Mouse (Mus musculus) T-cell, adult 2 months (primary cell): Measurements from ENCODE around the gene R3hdm4.

ENCODE experiments used
- DNase-seq: peaks from one replicate; pipeline ENCODE4 v3.0.0; 2022; ENCODE audit warnings: low spot score

Gene R3hdm4

DNA sequence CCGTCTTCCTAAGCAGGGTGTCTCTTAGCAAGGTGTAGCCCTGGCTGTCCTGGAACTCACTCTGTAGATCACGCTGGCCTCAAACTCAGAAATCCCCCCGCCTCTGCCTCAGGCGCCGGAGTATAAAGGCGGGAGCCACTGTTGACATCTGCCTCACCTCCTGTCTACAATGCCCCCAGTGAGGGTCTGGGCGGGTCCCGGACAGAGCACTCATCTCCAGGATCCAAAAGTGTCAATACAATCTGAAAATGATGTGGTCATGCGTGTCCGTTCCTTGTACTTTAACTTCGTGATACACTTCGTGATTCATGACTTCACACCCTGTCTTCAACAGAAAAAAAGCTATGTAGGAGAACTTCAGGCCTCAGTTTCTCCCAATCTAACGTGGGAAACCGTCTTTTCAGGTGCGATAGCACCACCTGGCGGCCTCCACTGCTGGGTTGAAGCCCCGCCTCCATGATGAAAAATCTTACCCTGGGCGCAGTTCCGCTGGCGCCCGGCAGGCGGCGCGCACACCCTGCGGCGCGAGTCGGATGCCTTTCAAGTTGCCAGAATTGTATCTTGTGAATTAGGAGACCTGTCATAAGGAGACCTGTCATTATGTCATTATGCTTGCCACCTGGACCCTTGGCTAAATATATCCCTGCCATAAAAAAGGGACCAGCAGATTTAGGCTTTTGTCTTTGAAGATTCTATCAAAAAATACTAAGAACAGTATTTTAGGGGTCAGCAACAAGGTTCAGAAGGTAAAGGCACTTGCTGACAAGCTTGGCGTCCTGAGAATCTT lies 4.2 kb upstream of the R3hdm4 start:
- DNase-seq = peak; percentile 91

DNA sequence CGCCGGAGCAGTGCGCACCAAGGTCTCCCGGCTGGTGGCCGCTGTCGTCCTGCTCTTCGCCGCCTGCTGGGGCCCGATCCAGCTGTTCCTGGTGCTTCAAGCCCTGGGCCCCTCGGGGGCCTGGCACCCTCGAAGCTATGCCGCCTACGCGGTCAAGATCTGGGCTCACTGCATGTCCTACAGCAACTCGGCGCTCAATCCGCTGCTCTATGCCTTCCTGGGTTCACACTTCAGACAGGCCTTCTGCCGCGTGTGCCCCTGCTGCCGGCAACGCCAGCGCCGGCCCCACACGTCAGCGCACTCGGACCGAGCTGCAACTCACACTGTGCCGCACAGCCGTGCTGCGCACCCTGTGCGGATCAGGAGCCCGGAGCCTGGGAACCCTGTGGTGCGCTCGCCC lies 564 bp upstream of the R3hdm4 start:
- no peak for DNase-seq

DNA sequence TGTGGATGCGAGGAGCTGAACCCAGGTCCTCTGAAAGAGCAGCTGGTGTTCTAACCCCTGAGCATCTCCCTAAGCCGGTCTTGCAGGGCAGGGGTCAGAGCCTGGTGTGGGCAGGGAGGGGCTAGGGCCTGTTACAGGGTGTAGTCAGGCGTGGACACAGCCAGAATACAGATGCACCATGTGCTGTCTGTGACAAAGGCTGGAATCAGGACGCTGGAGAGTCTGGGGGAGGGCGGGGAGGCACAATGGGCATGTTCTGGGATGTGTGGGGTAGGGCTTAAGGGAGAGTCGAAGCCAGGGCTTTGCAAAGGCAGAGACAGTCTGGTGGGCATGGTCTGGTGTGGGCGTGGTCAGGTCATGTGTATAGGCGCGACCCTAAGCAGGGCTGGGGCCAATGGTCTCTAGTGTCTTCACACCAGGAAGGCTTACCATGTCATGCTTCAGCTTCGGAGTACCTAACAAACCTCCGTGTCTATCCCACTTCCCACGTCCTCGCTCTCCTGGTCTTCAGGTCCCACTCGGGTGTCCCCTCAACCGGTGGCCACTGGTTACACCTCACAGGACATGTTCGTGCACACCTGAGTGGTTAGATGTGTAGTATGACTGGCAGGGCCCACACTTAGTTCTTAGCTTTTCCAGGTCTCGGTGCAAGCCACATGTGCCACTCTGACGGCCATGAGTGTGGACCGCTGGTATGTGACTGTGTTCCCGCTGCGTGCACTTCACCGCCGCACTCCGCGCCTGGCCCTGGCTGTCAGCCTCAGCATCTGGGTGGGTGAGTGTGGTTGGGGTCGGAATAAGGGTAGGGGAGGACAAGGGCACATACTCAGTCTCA lies 735 bp downstream of the R3hdm4 start:
- DNase-seq = no peak

DNA sequence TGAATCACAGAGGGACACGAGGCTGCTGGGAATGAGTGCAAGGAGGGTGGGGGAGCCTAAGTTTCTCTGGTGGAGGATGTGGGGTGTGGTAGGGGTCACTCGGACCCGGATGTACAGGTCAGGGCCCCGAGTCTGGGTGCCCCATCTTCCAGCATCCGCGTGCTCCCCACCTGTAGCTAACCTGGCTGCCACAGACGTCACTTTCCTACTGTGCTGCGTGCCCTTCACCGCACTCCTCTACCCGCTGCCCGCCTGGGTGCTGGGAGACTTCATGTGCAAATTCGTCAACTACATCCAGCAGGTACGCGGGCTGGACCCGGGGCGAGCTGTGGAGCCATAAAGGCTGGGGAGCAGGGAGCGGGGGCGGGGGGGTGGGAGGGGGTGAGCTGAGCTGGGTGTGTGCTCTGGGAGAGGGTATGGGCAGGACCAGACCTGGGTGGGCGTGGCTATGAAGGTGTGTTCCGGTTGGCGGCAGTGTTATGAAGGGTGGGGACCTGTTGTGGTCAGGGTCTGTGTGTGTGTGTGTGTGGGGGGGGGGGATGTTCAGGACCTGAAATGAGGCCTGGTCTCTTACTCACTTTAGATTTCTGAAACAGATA lies 1.7 kb downstream of the R3hdm4 start:
- no peak for DNase-seq

DNA sequence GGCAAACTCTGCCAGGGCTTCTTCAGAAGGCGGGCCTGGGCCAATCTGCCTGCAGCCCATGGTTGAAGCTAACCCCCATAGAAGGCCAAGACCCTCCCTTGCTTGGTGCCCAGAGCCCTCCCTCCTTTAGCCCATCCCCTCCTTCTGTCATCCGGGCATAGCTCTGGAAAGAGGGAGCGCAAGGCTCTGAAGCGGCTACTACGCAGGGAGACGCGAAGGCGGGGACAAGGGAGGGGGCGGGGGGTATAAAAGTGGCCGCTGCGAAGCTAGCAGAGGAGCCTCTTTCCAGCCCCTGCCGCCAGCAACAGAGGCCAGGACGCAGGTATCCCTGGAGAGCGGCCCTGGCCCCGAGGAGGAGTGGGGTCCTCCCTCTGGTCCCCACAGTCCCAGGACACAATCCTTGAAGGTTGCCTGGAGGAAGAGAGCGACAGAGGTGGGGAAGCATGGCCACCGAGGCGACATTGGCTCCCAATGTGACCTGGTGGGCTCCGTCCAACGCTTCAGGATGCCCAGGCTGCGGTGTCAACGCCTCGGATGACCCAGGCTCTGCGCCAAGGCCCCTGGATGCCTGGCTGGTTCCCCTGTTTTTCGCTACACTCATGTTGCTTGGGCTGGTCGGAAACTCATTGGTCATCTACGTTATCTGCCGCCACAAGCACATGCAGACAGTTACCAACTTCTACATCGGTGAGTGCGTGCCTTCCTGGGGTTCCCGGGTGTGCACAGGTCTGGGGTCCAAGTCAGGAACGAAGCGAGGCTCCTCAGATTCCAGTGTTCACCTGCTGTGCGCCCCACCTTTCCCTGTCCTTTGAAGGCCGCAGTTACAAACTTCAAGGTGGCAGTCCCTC lies 2.6 kb downstream of the R3hdm4 start:
- DNase-seq = no peak

DNA sequence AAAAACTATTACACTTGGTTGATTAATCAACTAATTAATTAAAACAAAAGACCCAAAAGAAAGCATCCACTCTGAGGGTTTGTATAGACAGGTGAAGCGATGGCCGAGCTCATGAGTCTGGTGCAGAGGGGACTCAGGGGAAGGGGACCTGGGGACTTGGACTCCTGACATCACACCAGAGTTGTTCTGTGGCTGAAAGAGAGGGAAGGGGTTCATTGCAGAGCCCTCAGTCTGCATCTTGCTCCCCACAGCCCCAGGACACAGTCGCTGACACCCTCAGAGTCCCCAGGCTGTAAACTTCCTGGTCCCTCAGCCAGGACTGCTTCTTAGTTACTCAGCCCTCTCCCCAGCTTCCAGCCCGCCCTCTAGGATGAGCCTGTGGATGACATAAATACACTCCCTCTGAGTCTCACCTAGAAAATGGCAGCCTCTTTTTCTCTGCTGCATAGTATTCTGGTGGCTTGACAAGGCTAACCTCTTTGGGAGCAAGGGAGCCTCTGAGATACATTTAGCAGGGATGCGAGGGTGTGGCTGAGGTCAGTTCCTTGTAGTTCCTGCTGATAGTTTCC lies 3.4 kb downstream of the R3hdm4 start:
- no peak for DNase-seq

DNA sequence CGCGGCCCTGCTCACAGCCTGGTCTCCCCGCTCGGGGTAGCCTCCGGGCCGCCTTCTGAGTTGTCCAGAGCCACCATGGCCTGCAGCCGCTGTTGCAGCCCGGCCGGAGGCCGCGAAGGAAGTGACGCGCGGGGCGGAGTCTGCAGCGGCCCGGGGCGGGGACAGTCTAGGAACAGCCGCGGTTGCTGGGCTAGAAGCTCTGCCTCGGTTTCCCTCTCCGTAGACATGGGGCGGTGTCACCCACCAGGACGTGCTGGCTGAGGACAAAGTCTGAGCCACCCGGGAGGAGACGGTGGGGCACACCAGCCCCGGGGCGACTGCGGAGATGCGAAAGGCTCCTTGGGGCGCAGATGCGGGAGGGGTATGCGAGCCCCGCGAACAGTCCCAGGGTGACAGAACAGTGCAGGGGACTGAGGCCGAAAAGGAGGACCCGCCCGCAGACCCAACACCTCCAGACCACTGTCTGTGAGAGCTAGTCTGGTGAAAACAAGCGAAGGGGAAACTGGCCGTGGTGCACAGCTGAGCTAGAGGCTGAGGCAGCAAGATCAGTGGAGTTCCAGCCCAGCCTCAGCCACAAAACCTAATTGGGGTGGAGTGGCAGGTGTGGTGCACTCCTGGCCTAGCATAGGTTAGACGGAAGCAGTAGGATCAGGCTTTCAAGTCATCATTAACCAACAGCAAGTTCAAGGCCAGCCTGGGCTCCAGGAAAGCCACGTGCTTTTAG lies 4.0 kb downstream of the R3hdm4 start, which contains the start of gene Kiss1r:
Gene Kiss1r, plus strand, starts transcription at position 164 of the 724 bp plus-strand sequence.
- DNase-seq = peak; percentile 73

DNA sequence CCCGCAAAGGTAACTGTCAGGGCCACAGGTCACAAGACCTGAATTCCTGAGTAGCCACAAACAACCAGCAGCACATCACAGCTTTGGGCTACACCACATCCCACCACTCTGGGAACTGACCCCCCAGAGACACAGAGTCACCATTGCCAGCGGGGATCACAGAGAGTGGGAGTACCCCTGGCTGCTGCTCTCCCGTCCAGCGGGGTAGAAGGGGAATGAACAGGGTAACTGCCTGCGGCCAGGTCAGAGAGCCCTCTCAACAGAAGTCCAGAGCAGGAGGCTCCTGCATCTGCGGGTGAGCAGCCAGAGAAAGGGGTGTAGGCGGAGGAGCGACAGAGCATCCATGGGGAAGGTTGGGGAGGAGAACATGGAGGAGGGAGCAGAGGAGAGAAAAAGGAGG lies 4.9 kb downstream of the R3hdm4 start:
- no peak for DNase-seq

DNA sequence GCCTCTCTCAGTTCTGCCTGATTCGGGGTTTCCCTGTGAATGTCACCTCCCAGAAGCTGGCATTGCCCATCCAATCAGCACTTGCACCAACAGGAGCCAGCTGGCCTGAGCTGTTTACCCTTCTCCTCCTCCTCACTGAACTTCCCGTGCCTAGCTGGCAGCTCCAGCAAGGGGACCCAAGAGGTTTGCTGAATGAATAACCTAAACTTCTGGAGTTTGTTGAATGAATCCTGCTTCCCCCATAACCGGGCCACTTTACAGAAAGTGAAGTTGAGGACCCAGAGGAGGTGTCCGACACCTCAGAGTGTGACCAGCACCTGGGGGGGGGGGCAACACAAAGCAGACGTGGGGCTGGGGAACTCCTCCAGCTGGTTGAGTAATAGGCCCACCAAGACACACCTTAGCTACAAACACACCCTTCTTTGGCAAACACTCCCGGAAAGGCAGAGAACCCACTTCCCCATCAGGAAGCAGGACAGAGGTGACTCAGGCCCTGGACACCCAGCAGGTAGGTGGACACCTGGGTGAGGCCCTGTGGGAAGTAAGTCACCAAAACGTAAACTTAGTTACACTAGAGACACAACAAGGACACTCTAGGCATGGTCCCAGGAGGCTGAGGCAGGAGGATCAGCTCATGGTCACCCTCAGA lies 5.9 kb downstream of the R3hdm4 start:
- no peak for DNase-seq

DNA sequence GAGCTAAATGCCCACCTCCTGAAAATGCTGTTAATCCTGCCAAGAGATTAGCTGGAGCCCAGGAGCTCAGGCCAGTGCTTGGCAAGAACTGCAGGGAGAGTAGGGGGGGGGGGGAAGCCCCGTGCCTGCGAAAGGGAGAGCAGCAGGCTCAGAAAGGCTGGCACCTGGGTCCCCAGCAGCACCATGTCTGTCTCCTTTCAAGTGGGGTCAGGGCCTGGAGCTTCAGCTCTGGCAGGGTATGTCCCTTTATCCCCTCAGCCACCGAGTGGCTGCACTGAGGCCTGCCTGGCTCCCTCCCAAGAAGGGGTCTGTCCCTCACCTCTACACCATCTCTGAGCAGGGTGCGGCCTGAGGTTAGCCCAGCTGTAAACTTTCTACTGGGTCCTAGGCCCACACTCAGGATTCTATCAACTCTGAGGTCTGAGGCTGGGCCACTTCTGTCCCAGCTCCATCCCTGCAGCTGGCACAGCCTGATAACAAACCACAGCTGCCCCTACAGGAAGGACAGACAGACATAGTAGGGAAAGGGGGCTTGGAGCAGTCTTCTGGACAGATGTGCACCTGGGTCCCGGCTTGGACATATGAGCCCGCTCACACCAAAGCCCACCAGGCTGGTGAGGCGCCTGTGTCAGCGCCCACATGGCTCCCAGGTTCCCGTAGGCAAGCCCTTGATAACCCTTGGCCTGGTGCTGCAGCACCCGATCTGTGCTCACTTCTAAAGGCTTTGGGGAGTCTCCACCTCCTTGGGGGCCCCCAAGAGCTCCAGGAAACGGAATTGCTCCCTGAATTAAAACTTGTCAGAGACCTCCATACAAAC lies 6.7 kb downstream of the R3hdm4 start:
- no peak for DNase-seq

DNA sequence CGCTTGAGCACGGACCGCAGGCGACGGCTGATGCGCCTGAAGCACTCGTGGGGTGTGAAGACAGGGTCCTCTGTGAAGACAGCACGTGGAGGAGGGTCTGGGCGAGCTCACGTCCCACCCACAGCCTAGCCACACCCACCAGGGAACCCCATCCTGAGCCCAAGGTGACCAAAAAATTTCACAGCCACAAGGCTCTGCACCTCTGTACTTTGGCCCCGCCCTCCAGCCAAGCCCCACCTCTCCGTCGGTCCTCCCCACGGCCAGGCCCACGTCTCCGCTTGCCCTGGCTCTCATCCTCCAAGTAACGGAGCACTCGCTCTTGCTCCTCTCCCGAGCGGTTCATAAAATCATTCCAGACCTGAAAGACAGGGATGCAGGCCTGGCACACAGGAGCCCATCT lies 8.6 kb downstream of the R3hdm4 start:
- no peak for DNase-seq

DNA sequence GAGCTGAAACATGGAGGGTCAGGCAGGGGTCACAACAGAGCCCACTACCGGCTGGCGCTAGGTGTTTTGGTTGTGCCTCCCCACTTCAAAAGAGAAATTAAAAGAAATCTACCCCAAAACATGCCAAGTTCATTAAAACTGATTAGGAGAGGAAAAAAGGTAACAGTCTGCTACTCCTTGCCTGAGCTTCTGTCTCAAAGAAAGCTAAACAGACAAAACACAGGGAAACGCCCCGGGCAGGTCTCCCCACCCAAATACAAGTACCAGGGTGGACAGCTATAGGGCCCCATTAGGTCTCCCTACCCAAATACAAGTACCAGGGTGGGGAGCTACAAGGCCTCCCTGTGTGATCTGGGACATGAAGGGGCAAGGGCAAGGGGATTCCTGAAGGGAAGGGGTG lies 10.5 kb downstream of the R3hdm4 start, which contains the start of gene Gm26602:
Gene Gm26602, plus strand, starts transcription at position 301 of the 400 bp plus-strand sequence.
- no peak for DNase-seq

DNA sequence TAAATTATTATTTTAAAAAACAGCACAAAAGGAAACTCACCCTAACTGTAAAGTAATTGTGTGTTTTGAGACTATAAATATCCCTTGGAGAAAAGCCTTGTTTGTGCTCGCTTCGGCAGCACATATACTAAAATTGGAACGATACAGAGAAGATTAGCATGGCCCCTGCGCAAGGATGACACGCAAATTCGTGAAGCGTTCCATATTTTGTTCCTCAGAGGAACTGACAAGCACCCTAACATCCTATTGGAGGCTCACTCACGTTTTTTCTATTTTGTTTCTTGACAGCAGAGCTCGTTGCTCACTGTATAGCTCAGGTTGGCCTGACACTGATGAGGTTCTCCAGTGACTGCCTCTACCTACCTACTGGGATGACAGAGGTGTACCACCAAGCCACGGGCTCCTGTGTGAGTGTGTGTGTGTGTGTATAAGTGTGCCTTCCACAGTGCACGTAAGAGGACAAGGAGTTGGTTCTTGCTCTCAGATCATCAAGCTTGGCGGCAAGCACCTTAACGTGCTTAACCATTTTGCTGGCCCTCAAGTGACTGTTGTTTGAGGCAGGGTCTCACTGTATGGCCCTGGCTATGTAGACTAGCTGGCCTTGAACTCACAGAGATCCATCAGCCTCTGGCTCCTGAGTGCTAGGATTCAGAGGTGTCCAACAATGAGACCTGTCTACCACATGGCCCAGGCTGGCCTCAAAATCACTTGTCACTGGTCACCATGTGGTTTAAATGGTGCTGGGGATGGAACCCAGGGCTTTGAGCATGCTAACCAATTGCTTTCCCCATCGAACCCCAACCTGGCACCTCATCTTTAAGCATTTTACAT lies 11.7 kb downstream of the R3hdm4 start:
- peak; percentile 45 for DNase-seq

DNA sequence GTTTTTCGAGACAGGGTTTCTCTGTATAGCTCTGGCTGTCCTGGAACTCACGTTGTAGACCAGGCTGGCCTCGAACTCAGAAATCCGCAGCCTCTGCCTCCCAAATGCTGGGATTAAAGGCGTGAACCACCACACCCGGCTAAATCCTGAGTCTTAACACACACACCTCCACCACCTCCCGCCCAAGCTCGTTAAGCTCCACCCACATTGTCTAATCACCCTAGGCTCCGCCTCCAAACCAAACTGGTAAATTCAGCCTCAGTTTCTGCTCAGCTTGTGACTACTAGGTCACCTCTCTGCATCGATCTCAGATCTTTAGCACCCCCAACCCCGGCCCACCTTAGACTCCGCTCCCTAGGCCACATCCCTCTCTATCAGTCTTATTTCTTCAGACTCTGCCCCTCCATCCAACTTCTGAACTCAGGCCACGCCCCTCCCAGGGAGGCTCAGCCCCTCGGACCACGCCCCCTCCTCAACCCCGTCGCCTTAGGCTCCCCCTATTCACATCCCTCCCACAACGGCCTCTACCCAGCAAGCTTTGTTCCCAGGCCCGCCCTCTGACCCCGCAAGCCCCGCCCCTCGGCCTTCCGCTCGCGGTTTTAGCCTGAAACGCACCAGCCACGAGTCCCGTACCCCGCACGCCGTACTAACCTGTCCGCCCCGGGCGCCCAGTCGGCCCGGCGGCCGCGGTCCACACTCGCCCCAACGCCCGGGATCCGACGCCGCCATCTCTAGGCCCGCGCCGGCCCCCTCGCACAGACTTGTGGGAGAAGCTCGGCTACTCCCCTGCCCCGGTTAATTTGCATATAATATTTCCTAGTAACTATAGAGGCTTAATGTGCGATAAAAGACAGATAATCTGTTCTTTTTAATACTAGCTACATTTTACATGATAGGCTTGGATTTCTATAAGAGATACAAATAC lies 12.6 kb downstream of the R3hdm4 start, which contains the start of gene Med16:
Gene Med16, minus strand, starts transcription at position 757 of the 925 bp plus-strand sequence.
- DNase-seq = peak; percentile 97

DNA sequence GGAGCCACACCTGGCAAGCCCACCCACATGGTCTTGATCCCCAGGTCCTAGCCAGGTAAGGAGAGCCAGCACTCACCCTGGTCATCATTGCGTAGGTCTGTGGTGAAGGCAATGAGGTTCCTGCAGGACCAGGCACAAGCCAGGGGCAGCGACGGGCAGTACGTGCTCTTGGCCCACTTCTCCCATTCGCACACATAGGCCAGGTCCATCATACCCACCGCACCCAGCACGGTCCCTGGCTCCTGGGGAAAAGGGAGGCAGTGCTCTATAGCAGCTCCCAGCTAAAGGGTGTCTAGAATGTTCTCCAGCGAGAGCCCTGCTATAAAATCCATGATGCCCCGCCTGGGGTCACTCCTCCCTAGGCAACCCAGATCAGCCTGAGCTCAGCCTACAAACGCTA lies 13.6 kb downstream of the R3hdm4 start:
- no peak for DNase-seq

DNA sequence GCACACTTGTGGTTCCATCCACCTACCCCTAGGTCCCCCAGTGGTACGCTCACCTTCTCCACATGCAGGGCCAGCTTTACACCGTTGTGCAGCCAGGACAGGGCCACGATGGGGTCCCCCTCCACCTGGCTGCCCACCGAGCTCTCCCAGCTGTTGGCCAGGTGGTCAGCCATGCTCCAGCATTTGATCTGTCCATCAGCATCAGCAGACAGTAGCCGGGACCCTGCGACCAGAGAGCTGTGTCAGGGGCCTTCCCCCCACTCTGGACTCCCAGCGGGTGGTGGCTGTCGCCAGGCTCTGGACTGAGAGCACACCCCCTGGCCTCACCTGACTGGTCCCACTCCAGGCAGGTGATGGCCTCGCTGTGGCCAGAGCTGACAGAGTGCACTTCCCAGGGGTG lies 14.3 kb downstream of the R3hdm4 start:
- DNase-seq = no peak

DNA sequence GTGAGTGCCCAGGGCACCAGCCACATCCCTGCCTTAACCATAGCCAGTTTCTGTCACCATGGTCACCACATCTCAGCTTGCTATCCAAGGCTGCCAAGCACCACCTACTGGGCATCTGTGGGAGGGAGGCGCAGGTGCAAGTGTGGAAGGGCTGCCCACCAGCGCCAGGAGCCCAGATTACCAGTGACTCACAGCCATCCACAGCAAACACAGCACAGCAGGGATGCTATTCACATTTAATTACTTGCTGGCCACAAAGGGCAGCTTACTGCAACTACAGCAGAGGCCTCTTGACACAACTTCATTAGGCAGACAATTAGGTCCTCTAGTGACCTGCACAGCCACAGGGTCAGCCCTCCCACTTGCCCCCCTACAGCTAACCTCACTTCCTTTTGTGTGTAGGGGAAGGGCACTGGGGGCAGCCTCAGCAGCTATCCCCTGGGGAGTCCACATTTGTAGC lies 20.0 kb downstream of the R3hdm4 start:
- no peak for DNase-seq
